Mouse (Mus musculus) spleen, postnatal 10 days (tissue): ENCODE data around the gene Eno4.

Experiments
- DNase-seq, 2 experiments: peaks; one replicate each; pipeline ENCODE4 v3.0.0; 2021 to 2022; ENCODE audit warnings: low spot score in 2 of 2

The Eno4 gene

GRCm38 (mm10) chr19:58974126-58974525 is 30.9 kb downstream of the Eno4 start:
- DNase-seq, result no peak

- no peak for DNase-seq
Observed at GRCm38 (mm10) chr19:58975216-58975863, 32.1 kb downstream of the Eno4 start.

- DNase-seq, result no peak
Observed at GRCm38 (mm10) chr19:58978401-58979171, 35.4 kb downstream of the Eno4 start.

GRCm38 (mm10) chr19:58979436-58980055 is 36.3 kb downstream of the Eno4 start:
- no peak for DNase-seq

- no peak for DNase-seq
Observed at GRCm38 (mm10) chr19:58980056-58980440, 36.8 kb downstream of the Eno4 start.

GRCm38 (mm10) chr19:58981571-58981970 is 38.3 kb downstream of the Eno4 start:
- DNase-seq, result no peak

GRCm38 (mm10) chr19:59002827-59003226 is 59.6 kb downstream of the Eno4 start:
- no peak for DNase-seq

GRCm38 (mm10) chr19:59006577-59007340 is 63.5 kb downstream of the Eno4 start:
- DNase-seq, result no peak

GRCm38 (mm10) chr19:59010802-59011201 is 67.6 kb downstream of the Eno4 start:
- DNase-seq, result no peak
